Mouse (Mus musculus): ENCODE data around the gene Erich2. TPM values are rescaled to one million over a fixed set of nuclear protein-coding genes. Genes with fewer than 3 reads are reported as not detected.

Erich2 gene
- polyA plus RNA-seq, 1 experiment from 2014 or later, result 1.9 TPM

DNA sequence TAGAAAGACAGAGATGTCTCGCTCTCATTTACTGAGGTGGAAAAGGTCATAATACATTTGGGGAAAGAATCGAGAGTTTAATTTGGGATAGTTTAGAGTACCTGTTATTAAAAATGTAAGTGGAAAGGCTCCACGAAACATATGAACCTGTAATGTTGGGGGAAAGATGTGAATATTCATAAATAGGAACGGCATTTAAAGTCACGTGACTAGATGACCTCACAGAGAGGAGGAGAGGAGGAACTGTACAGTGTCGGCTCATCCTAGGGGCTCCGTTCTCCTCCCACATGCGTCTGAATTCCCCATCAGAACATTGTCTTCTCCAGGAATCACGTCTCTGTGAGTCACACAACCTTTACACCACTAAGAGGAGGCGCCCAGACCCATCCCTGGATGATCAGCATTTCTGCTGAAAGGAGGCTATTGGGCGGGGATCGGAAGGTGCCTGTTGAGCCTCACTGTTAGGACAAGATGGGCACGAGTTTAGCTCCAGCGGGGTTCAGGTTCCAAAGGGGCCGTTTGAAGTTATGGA, 43.5 kb downstream of the Erich2 start:
- H3K27ac ChIP-seq, result no peak overlapping the region
- H3K27me3 ChIP-seq (ENCODE audit: insufficient read depth, poor library complexity, severe bottlenecking), result 0 out of 2 replicates have a peak, but pooled peaks cover 3% of the 10 kb centered on the region
- WGBS, result 83% methylated on average over 15 of the region's 15 CpGs
- no peaks in the 10 kb centered on the region for H3K36me3 ChIP-seq
- DNase-seq (ENCODE audit: low spot score), result no peak
- H3K9me3 ChIP-seq, result no peaks in the 10 kb centered on the region
- no peaks in the 10 kb centered on the region for H3K4me1 ChIP-seq (replicated peaks)
- no peak overlapping the region for H3K4me3 ChIP-seq

DNA sequence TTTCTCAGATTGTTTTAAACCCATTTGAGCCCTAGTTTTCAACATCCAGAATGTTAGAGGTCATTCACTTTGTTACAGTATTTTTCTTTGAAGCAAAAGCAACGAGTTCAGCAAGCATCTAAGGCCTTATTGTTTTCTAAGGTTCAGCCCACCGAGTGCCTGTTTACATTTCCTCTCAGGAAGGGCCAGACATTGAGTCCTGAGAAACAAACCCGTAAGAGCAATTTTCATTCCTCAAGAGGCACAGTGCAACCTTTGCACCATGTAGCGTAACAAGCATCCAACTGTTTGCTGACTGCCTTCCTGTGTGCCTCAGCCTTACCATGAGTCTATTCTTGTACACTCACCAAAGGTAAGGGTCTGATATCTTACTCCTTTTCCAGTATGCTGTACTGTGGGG, 44.2 kb downstream of the Erich2 start, which contains the start of gene Gad1:
Gad1 (plus strand) TSS at position 301 of the 400 bp plus-strand sequence.
- no peaks in the 10 kb centered on the region for H3K36me3 ChIP-seq
- H3K4me1 ChIP-seq (replicated peaks), result no peaks in the 10 kb centered on the region
- peaks cover 3% of the 10 kb centered on the region; the same call in 1 of the 2 replicates for H3K27me3 ChIP-seq (ENCODE audit: insufficient read depth, poor library complexity, severe bottlenecking)
- 54% methylated on average over 4 of the region's 4 CpGs for WGBS
- no peak for DNase-seq (ENCODE audit: low spot score)
- H3K9me3 ChIP-seq, result no peaks in the 10 kb centered on the region
- no peak within 1 kb of the TSS for H3K4me3 ChIP-seq
- no peak within 1 kb of the TSS for H3K27ac ChIP-seq

DNA sequence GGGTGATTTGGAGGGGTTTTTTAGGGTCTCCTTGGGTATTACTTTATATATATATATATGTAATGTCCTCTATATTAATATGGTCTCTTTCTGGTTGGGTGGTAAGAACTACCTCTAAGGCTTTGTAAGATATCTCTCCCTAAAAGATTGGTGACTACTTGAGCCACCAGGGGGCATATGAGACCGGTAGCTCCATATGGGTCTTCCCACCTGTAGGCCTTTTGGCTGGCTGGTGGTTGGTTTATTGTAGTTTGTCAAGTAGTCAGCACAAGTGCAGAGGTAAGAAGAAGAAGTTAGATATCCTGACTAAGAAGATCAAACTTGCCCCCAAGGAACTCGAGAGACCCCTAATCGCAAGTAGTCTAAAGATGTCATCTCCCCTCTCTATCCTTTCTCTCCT, 45.2 kb downstream of the Erich2 start:
- no peak overlapping the region for H3K4me3 ChIP-seq
- peaks cover 10% of the 10 kb centered on the region for H3K27me3 ChIP-seq (ENCODE audit: insufficient read depth, poor library complexity, severe bottlenecking)
- no peaks in the 10 kb centered on the region for H3K4me1 ChIP-seq (replicated peaks)
- 77% methylated on average over 3 of the region's 3 CpGs for WGBS
- no peak for DNase-seq (ENCODE audit: low spot score)
- no peak overlapping the region for H3K27ac ChIP-seq
- no peaks in the 10 kb centered on the region for H3K36me3 ChIP-seq
- no peaks in the 10 kb centered on the region for H3K9me3 ChIP-seq

DNA sequence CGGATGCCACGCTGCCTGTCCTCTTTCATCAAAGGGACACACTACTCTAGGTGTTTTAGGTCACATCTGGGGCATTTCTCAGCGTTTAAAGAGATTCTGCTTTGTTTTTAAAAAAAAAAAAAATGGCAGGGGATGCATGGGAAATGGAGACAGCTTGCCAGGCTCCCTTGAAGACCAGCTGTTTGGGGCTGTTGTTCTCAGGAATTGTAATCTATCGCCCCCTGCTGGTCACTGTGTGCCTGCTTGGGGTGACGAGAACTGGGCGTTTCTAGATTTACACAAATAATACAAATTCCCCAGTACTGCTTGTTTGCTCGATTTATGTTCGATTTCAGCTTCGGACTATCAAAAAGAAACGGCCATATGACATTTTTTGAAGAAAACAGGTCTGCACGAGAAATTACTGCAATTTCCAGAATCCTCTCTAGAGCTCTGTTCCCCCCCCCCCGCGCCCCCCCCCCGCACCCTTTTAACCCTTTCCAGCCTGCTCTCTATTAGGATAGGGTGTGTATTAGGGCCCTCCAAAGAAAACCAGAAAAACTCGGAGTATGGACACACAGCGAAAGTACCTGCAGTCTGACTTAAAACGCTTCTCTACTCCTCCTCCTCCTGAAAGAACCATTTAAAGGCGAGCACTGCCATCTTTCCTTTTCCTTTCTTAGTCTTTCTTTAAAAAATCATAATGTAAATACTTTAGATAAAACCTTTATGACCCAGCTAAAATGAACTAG, 49.7 kb downstream of the Erich2 start:
- Histone ChIP-seq H3K27me3 (ENCODE audit: insufficient read depth, poor library complexity, severe bottlenecking) (peaks cover 55% of the 10 kb centered on the region), H3K4me1 (replicated peaks) (peaks cover 25% of the 10 kb centered on the region), H3K36me3 (no peaks in the 10 kb centered on the region), H3K9me3 (no peaks in the 10 kb centered on the region), H3K4me3 (peak overlapping the region; percentile 24; the same call in 1 of the 2 replicates), H3K27ac (no peak overlapping the region)
- WGBS, result 6% methylated on average over 18 of the region's 18 CpGs
- peak; percentile 85 for DNase-seq (ENCODE audit: low spot score)

DNA sequence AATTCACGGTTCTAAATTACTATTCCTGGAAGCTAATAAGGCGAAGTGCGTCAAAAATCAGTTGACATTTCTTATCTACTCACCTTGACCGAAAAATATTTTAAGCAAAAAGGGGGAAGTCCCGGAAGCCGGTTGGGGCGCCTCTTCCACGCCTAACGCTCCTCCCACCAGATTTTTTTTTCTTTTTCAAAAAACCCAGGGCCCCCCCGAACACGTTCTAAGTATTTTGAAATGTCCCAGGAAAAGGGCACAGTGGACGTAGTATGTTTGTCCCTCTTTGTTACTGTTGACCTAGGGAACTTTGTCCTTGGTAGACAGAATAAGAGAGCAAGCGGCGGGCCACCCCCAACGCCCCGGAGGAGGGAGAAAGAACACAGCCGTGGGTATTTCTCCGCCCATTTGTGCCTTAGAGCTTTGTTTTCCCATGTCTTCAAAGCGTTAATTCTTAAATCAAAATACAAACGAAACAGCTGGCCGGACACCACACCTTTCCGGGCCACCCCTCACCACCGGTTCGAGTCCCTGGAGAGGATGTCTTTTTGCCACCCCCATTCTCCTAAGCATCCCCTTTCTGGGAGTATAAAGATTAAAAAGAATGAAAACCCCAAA, 50.3 kb downstream of the Erich2 start:
- H3K4me1 ChIP-seq (replicated peaks), result peaks cover 31% of the 10 kb centered on the region
- WGBS, result 11% methylated on average over 24 of the region's 24 CpGs
- no peak overlapping the region for H3K27ac ChIP-seq
- DNase-seq (ENCODE audit: low spot score), result no peak
- no peaks in the 10 kb centered on the region for H3K9me3 ChIP-seq
- no peak overlapping the region; the same call in 1 of the 2 replicates for H3K4me3 ChIP-seq
- H3K36me3 ChIP-seq, result no peaks in the 10 kb centered on the region
- H3K27me3 ChIP-seq (ENCODE audit: insufficient read depth, poor library complexity, severe bottlenecking), result peaks cover 62% of the 10 kb centered on the region

DNA sequence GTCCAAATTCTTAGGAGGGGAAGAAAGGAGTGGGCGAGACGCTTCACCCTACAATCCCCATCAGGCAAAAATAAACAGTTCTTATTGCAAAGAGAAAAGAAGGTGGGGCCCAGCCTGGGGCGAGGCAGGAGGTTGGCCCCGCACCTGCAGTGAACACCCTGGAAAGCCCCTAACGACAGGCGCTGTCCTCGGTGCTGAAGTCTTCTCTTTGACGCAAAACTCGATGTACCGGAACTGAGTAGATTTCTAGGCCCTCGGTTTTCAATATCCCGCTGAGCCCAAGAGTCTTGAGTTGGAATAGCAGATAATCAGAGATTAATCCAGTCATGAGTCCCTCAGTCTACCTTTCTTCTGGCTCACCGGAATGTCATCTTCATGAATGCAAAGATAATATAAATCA, 50.9 kb downstream of the Erich2 start:
- Histone ChIP-seq H3K36me3 (no peaks in the 10 kb centered on the region), H3K9me3 (no peaks in the 10 kb centered on the region), H3K27me3 (ENCODE audit: insufficient read depth, poor library complexity, severe bottlenecking) (peaks cover 67% of the 10 kb centered on the region), H3K4me3 (no peak overlapping the region), H3K27ac (no peak overlapping the region), H3K4me1 (replicated peaks) (peaks cover 36% of the 10 kb centered on the region)
- peak; percentile 72 for DNase-seq (ENCODE audit: low spot score)
- 1% methylated on average over 13 of the region's 13 CpGs for WGBS

DNA sequence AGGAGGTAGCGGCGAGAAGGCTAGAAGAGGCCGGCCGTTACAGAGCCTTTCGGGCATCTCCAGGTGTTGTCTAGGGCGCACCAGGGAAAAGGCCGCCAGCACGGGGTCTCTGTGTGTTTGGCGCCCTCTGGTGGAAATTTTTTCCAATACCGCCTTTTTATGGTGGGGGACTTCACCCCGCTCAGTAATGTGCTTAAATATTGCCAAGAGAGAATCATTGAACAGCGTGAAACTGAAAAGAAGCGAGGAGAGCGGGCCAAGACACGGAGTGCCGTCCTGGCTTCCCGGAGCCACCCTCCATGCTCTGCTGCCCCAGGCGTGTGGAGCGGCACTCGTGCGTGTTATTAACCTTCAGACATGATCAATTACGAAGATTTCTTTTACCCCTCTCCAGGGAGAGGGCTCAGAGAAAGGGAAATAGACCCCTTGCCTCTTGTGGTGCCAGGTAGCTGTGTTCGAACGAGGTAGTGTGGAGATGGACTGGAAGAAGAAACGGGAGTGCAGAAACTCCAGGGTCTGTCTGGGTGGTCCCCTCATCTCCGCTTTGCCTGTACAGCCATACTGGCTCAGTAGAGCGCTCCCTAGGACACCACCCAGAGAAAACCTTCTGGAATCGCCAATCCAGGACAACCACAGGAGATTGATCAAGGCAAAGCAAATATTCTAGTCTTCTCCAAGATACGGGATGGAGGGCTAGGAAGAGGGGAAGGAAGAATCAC, 52.6 kb downstream of the Erich2 start:
- H3K36me3 ChIP-seq, result no peaks in the 10 kb centered on the region
- no peaks in the 10 kb centered on the region for H3K9me3 ChIP-seq
- under 1% methylated on average over 29 of the region's 29 CpGs for whole genome bisulfite sequencing
- H3K4me3 ChIP-seq, result peak overlapping the region; percentile 47; the same call in 1 of the 2 replicates
- no peak overlapping the region; the same call in 1 of the 2 replicates for H3K27ac ChIP-seq
- peak; percentile 76 for DNase-seq (ENCODE audit: low spot score)
- peaks cover 85% of the 10 kb centered on the region for H3K27me3 ChIP-seq (ENCODE audit: insufficient read depth, poor library complexity, severe bottlenecking)
- H3K4me1 ChIP-seq (replicated peaks), result peaks cover 52% of the 10 kb centered on the region

DNA sequence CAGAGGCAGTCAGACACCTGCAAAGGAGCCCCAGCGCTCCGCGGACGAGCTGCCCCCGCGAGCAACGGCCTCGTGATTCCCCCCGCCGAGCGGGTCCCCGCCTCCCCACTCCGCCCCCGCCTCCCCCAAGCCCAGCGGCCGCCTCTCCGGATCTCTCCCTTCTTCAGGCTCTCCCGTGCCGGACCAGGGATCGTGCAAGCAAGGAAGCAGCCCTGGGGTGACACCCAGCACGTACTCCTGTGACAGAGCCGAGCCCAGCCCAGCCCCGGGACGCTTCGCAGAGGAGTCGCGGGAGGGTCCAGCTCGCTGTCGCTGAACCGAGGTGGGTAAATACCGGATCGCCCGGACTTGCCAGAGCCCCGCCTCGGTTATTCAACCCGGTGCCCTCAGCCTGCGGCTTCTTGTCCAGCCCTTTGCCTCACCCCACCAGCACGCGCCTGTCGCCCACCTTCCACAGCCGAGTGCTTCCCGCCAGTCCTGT, 53.4 kb downstream of the Erich2 start:
- WGBS, result under 1% methylated on average over 42 of the region's 42 CpGs
- no peaks in the 10 kb centered on the region for H3K9me3 ChIP-seq
- peak overlapping the region; percentile 59; the same call in 1 of the 2 replicates for H3K27ac ChIP-seq
- H3K4me3 ChIP-seq, result peak overlapping the region; percentile 47
- H3K27me3 ChIP-seq (ENCODE audit: insufficient read depth, poor library complexity, severe bottlenecking), result peaks cover 89% of the 10 kb centered on the region
- H3K4me1 ChIP-seq (replicated peaks), result peaks cover 60% of the 10 kb centered on the region
- peak; percentile 63 for DNase-seq (ENCODE audit: low spot score)
- no peaks in the 10 kb centered on the region for H3K36me3 ChIP-seq

DNA sequence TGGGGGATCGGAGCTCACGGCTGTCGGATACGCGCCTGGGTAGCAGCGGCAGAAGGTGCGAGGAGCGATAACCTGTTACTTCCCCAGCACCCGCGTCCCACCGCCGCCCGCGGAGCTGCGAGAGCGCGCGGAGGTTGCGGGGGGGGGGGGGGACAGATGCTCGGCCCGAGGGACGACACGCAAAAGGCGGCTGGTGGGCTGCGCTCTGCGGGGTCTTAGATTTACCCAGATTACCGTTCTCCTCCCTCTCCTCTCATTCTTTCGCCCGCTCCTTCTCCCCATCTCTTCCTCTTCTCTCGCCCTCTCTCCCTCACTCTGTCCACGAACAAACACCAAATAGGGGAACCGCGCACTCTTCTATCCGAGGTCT, 54.0 kb downstream of the Erich2 start:
- Histone ChIP-seq H3K4me3 (peak overlapping the region; percentile 47), H3K4me1 (replicated peaks) (peaks cover 66% of the 10 kb centered on the region), H3K36me3 (no peaks in the 10 kb centered on the region), H3K27me3 (ENCODE audit: insufficient read depth, poor library complexity, severe bottlenecking) (peaks cover 95% of the 10 kb centered on the region), H3K27ac (peak overlapping the region; percentile 42; the same call in 1 of the 2 replicates), H3K9me3 (no peaks in the 10 kb centered on the region)
- no peak for DNase-seq (ENCODE audit: low spot score)
- under 1% methylated on average over 34 of the region's 34 CpGs for WGBS

DNA sequence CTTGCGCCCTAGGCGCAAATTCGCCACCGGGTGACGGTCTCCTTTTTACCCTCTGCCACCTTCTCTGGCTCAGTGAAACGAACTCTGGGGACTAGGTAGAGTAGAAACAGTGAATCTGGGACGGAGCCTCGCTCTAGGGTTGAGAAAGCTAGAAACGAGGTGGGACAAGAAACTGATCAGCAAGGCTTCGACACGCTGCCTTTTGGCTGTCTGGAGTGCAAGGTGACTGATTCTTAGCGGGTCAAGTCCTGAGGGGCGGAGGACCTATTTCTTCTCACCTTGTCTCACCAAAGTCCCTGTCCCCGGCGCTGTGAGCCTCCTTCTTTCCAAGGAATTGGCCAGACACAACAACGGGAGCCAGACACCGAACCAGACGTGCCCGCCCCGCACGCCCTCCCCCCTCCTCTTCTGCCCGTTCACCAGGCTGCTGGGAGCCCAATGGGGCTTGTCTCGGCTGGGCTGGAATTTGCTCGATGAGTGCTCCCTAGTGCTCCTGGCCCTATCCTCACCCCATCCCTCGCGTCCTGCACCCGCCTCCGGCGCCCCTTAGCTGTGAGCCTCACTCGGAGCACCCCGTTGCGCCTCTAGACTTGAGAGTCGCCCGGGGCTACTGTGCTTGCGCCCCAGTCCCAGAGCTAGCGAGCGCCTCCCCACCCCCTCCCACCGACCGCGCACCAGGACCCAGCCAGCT, 54.5 kb downstream of the Erich2 start:
- Histone ChIP-seq H3K4me1 (replicated peaks) (peaks cover 71% of the 10 kb centered on the region), H3K9me3 (no peaks in the 10 kb centered on the region), H3K4me3 (peak overlapping the region; percentile 47), H3K27ac (peak overlapping the region; percentile 42; the same call in 1 of the 2 replicates), H3K36me3 (no peaks in the 10 kb centered on the region), H3K27me3 (ENCODE audit: insufficient read depth, poor library complexity, severe bottlenecking) (peaks cover 100% of the 10 kb centered on the region)
- WGBS, result under 1% methylated on average over 40 of the region's 40 CpGs
- peak; percentile 40 for DNase-seq (ENCODE audit: low spot score)

DNA sequence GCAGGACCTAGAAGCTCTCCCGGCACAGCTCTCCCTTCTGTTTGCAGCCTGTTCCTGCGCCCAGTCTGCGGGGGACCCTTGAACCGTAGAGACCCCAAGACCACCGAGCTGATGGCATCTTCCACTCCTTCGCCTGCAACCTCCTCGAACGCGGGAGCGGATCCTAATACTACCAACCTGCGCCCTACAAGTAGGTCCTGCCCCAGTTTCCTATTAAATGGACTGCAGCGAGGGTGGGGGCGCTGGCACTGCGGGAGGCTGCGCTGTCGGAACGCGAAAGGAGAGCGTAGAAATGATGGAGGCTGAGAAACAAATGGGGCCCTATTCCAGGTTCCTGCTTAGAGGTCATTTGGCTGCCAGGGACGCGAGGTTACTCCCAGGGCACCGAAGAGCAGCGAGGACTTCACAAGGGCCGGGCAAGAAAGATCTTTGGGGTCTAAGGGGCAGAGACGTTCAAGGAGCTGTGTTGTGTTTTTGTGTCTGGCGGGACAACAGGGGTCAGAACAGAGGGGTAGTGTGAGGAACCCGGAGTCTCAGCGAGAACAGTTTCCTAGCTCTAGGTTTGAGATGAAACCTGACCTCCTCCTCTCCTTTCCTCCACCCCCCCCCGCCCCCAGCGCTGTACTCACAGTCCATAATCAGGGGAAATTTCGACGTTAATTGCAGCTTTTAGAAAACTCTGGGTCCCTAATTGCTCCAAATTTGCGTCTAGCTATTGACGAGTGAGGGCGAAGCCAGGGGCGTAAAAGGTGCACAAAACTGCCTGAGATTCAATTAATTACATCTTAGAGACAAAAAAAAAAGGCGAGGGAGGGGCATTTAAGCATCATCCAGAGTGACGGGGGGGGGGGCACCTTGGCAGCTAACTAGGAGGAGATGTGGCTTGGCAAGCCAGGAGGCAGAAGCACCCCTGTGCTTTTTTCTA, 55.4 kb downstream of the Erich2 start:
- Histone ChIP-seq H3K36me3 (no peaks in the 10 kb centered on the region), H3K27ac (peak overlapping the region; percentile 42; the same call in 1 of the 2 replicates), H3K27me3 (ENCODE audit: insufficient read depth, poor library complexity, severe bottlenecking) (peaks cover 100% of the 10 kb centered on the region), H3K4me1 (replicated peaks) (peaks cover 80% of the 10 kb centered on the region), H3K4me3 (peak overlapping the region; percentile 47), H3K9me3 (no peaks in the 10 kb centered on the region)
- peak; percentile 32 for DNase-seq (ENCODE audit: low spot score)
- 1% methylated on average over 38 of the region's 38 CpGs for WGBS
